Mouse (Mus musculus) cortical plate, adult 2 months (tissue): ENCODE measurements at regions not wholly inside any gene's neighbourhood (a gene's known extent, or its start where the extent isn't known, plus 50 kb on each side); places are given as distances from the start of the nearest gene placed in this dataset.

ENCODE experiments used
- CTCF ChIP-seq: fragments of 200-500 bp; IDR thresholded peaks from 2 replicates; pipeline ENCODE4 v1.5.1; 2011; ENCODE audit warnings: mild to moderate bottlenecking, control low read depth, low read length; ENCODE audit not compliant: insufficient read depth; ENCODE audit errors: extremely low read depth
- POLR2A ChIP-seq: fragments of 200-500 bp; IDR thresholded peaks from 2 replicates; pipeline ENCODE4 v1.6.1; 2011; ENCODE audit warnings: mild to moderate bottlenecking, low read length, control low read depth; ENCODE audit not compliant: insufficient read depth; ENCODE audit errors: extremely low read depth

DNA sequence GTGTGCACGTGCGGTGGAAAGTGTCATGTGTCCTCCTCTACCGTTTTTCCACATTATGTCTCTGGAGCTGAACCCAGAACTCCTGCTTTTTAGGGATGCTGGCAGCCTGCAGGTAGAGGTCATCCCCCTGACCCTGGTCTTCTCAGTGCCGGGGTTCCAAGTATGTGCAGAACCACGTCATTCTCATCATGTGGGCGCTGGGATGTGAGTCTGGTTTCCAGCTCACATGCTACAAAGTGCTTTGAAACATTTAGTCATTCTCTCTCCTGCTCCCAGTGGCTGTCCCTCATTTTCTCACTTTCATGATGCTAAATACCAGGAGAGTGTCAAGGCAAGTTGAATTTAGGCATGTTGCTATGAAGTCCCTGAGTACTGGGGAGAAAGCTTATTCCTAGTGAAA lies 326.6 kb downstream of the Ttll7 start:
- TF ChIP-seq POLR2A (no peak), CTCF (no peak)
